Mouse (Mus musculus) C2C12 (cell line): ENCODE results near the gene Adamts9. TPM values are rescaled to one million over a fixed set of nuclear protein-coding genes. Genes with fewer than 3 reads are reported as not detected.

Experiments used
- H3K27me3 ChIP-seq: one replicate; pipeline ENCODE4 v1.6.1; 2011; ENCODE audit not compliant: control insufficient read depth, insufficient read depth, insufficient read length
- H3K36me3 ChIP-seq: one replicate; pipeline ENCODE4 v1.6.1; 2011; ENCODE audit not compliant: control insufficient read depth, insufficient read depth
- H3K4me3 ChIP-seq: one replicate; pipeline ENCODE4 v1.5.1; 2011; ENCODE audit warnings: mild to moderate bottlenecking, control low read depth; ENCODE audit not compliant: poor library complexity, insufficient read depth, severe bottlenecking
- H3K79me2 ChIP-seq: one replicate; pipeline ENCODE4 v1.6.1; 2011; ENCODE audit not compliant: control insufficient read depth, insufficient read depth
- H3K79me3 ChIP-seq: one replicate; pipeline ENCODE4 v1.6.1; 2011; ENCODE audit warnings: low read depth, control low read depth
- H3ac ChIP-seq: one replicate; pipeline ENCODE3; 2011; ENCODE audit warnings: low read depth; ENCODE audit not compliant: control insufficient read depth, insufficient read length
- CEBPB ChIP-seq: IDR thresholded peaks from one replicate; pipeline ENCODE4 v1.6.1; 2011; ENCODE audit warnings: low read depth, mild to moderate bottlenecking, control low read depth, moderate library complexity
- CTCF ChIP-seq: IDR thresholded peaks from one replicate; pipeline ENCODE4 v1.5.1; 2011; ENCODE audit not compliant: control insufficient read depth, insufficient read depth, insufficient read length
- FOSL1 ChIP-seq: IDR thresholded peaks from one replicate; pipeline ENCODE4 v1.8.0; 2011; ENCODE audit warnings: mild to moderate bottlenecking, low read length; ENCODE audit not compliant: poor library complexity, insufficient read depth, severe bottlenecking
- MAX ChIP-seq: IDR thresholded peaks from one replicate; pipeline ENCODE4 v1.6.1; 2011; ENCODE audit warnings: mild to moderate bottlenecking, control low read depth
- MYOD1 ChIP-seq: IDR thresholded peaks from one replicate; pipeline ENCODE4 v1.6.1; 2011; ENCODE audit warnings: low read depth; ENCODE audit not compliant: control insufficient read depth, insufficient read length
- MYOG ChIP-seq: IDR thresholded peaks from one replicate; pipeline ENCODE4 v1.6.1; 2011; ENCODE audit not compliant: control insufficient read depth, insufficient read length; ENCODE audit errors: extremely low read depth
- USF1 ChIP-seq: IDR thresholded peaks from one replicate; pipeline ENCODE4 v1.6.1; 2011; ENCODE audit warnings: low read depth, mild to moderate bottlenecking, control low read depth, moderate library complexity
- polyA plus RNA-seq: library from polyadenylated mRNA; unstranded; fragments of >200 nt; fragmentation: generic; extraction: Trizol; gene quantifications from one replicate; pipeline ENCODE4 v1.2.1, GENCODE M21; 2012; ENCODE audit warnings: missing spikeins

Adamts9 gene
- polyA plus RNA-seq, 1 experiment: 0.04 TPM

DNA sequence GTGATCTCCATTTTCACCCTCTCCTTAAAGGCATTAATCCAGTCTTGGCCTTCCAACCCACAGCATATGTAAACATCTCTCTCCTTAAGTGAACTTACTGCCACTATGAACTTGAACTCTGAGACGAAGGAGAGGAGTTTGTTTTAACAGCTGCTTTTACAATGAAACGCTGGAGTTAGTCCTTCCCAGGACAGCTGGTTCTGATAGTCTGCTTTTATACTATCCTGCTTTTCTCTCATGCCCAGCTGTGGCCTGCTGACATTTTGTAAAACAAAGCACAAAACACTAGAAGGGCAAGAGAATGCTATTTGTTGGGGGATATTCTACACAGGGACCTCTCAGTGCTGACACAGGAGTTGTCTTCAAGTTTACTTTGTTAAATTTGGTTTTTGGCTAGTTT is 101.3 kb downstream of the Adamts9 start:
- Histone ChIP-seq H3ac (no peak overlapping the region), H3K27me3 (no peaks in the 10 kb centered on the region), H3K79me2 (no peaks in the 10 kb centered on the region), H3K36me3 (no peaks in the 10 kb centered on the region), H3K79me3 (no peaks in the 10 kb centered on the region), H3K4me3 (no peak overlapping the region)
- TF ChIP-seq MYOG (no peak), FOSL1 (no peak), CEBPB (no peak), CTCF (no peak), MYOD1 (no peak), USF1 (no peak), MAX (no peak)

GRCm38 (mm10) chr6:92831106-92831505 is 112.2 kb downstream of the Adamts9 start:
- no peaks in the 10 kb centered on the region for H3K36me3 ChIP-seq
- H3ac ChIP-seq: no peak overlapping the region
- H3K27me3 ChIP-seq: no peaks in the 10 kb centered on the region
- no peak overlapping the region for H3K4me3 ChIP-seq
- no peaks in the 10 kb centered on the region for H3K79me3 ChIP-seq
- no peaks in the 10 kb centered on the region for H3K79me2 ChIP-seq
- TF ChIP-seq MAX (no peak), MYOD1 (no peak), MYOG (no peak), CEBPB (no peak), FOSL1 (no peak), USF1 (no peak), CTCF (no peak)

GRCm38 (mm10) chr6:92829148-92829547 is 114.1 kb downstream of the Adamts9 start:
- H3K79me2 ChIP-seq: no peaks in the 10 kb centered on the region
- H3K36me3 ChIP-seq: no peaks in the 10 kb centered on the region

DNA sequence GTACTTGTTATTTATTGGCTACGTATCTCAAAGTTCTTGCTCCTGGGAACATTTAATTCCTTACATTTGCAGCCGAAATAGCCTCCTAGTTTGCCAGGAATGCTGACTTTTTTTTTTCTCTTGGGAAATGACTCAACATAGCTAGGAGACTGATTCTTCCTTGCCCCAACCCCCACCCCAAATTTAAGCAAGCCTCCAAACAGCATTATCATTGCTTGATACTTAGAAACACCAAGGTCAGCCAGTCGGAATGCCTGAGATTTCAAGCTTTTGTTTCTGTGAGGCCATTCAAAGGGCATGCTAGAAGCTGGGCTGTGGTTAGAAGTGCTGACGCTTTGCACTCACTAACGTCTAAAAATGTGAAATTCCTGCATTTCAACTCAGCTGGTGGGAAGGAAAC is 115.9 kb downstream of the Adamts9 start:
- H3K36me3 ChIP-seq: no peaks in the 10 kb centered on the region
- TF ChIP-seq MYOG (no peak), MYOD1 (no peak), CEBPB (no peak)

More at GRCm38 (mm10) chr6:92829148-92829547, 114.1 kb downstream of the Adamts9 start:
- TF ChIP-seq CEBPB (no peak), MYOD1 (no peak), FOSL1 (no peak), USF1 (no peak), MYOG (no peak), CTCF (no peak), MAX (no peak)
- no peaks in the 10 kb centered on the region for H3K79me3 ChIP-seq
- H3ac ChIP-seq: no peak overlapping the region
- H3K4me3 ChIP-seq: no peak overlapping the region
- H3K27me3 ChIP-seq: no peaks in the 10 kb centered on the region

GRCm38 (mm10) chr6:92826561-92826960 is 116.7 kb downstream of the Adamts9 start:
- H3K79me2 ChIP-seq: no peaks in the 10 kb centered on the region
- H3K4me3 ChIP-seq: no peak overlapping the region
- no peak for TF ChIP-seq CEBPB
- TF ChIP-seq FOSL1: no peak
- TF ChIP-seq MYOD1: no peak
- no peak for TF ChIP-seq CTCF
- H3K79me3 ChIP-seq: no peaks in the 10 kb centered on the region
- no peak overlapping the region for H3ac ChIP-seq
- H3K36me3 ChIP-seq: no peaks in the 10 kb centered on the region
- no peaks in the 10 kb centered on the region for H3K27me3 ChIP-seq

More for the DNA sequence above, 115.9 kb downstream of the Adamts9 start:
- Histone ChIP-seq H3K27me3 (no peaks in the 10 kb centered on the region), H3ac (no peak overlapping the region), H3K79me3 (no peaks in the 10 kb centered on the region), H3K79me2 (no peaks in the 10 kb centered on the region), H3K4me3 (no peak overlapping the region)

GRCm38 (mm10) chr6:92823991-92824390 is 119.3 kb downstream of the Adamts9 start:
- Histone ChIP-seq H3K4me3 (no peak overlapping the region), H3K36me3 (no peaks in the 10 kb centered on the region), H3K79me2 (no peaks in the 10 kb centered on the region), H3ac (no peak overlapping the region), H3K27me3 (no peaks in the 10 kb centered on the region), H3K79me3 (no peaks in the 10 kb centered on the region)
- TF ChIP-seq MAX (no peak), MYOG (no peak), FOSL1 (no peak), CEBPB (no peak), USF1 (no peak), CTCF (no peak), MYOD1 (no peak)
